Mouse (Mus musculus) midbrain, embryonic 12.5 days (tissue): ENCODE results near the gene Sh3pxd2a. TPM values are rescaled to one million over a fixed set of nuclear protein-coding genes. Genes with fewer than 3 reads are reported as not detected.

Experiments used
- ATAC-seq: fragments of 200-750 bp; cut with Nextera tagmentation; 2 replicates; pipeline ENCODE4 v1.8.0; 2017; ENCODE audit warnings: low read depth, moderate TSS enrichment, moderate library complexity; ENCODE audit not compliant: low FRiP score
- H3K27ac ChIP-seq: fragments of 300-500 bp; sonication (generic); replicated peaks from 2 replicates; pipeline ENCODE4 v1.5.1; 2016; ENCODE audit warnings: mild to moderate bottlenecking
- H3K27me3 ChIP-seq: fragments of 300-500 bp; sonication (generic); 2 replicates; pipeline ENCODE4 v1.6.1; 2016; ENCODE audit warnings: mild to moderate bottlenecking
- H3K36me3 ChIP-seq: fragments of 300-500 bp; sonication (generic); 2 replicates; pipeline ENCODE4 v1.6.1; 2016
- H3K4me1 ChIP-seq: fragments of 300-500 bp; sonication (generic); 2 replicates; pipeline ENCODE4 v1.6.1; 2016
- H3K4me2 ChIP-seq: fragments of 300-500 bp; sonication (generic); replicated peaks from 2 replicates; pipeline ENCODE4 v1.6.1; 2016; ENCODE audit warnings: mild to moderate bottlenecking, moderate library complexity
- H3K4me3 ChIP-seq: fragments of 300-500 bp; sonication (generic); 2 replicates; pipeline ENCODE4 v1.5.1; 2016; ENCODE audit warnings: mild to moderate bottlenecking
- H3K9ac ChIP-seq: fragments of 300-500 bp; sonication (generic); replicated peaks from 2 replicates; pipeline ENCODE4 v1.6.1; 2016; ENCODE audit warnings: mild to moderate bottlenecking, moderate library complexity
- H3K9me3 ChIP-seq: fragments of 300-500 bp; sonication (generic); 2 replicates; pipeline ENCODE4 v1.6.1; 2016; ENCODE audit warnings: mild to moderate bottlenecking
- WGBS: fragments of 180-500 bp; shearing (Covaris S2); methylation state at CpG from one replicate; pipeline ENCODE4 v1.1.7; 2016; 5-methylcytosine and 5-hydroxymethylcytosine counted together
- polyA plus RNA-seq: library from polyadenylated mRNA; unstranded; fragments of >200 nt; fragmentation: Nextera tagmentation; extraction: Ambion mirVana; gene quantifications from 2 replicates; pipeline ENCODE4 v1.2.1, GENCODE M21; 2016

The Sh3pxd2a gene
- polyA plus RNA-seq, 1 experiment from 2014 or later, result 3.2 TPM

DNA sequence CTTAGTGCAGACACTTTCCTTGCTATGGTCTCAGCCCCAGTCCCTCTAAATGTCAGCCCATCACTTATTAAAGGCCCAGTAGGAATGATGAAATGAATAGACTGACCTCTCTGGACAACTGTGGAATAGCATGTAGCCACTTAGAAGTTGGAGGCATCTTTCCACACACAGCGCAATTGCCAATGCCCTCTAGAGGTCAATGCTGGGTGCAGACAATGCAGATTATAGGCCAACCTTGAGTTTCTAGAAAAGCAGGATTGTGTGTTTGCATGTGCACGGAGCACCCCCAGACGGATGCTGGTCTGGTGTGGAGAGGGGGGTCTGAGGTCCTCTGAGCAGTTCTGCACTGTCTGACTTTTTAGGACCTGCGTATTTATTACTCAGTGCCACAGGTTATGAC is 39.4 kb upstream of the Sh3pxd2a start:
- H3K4me2 ChIP-seq, result no peak overlapping the region
- no peak overlapping the region for H3K4me3 ChIP-seq
- H3K27me3 ChIP-seq, result no peaks in the 10 kb centered on the region
- H3K9ac ChIP-seq, result no peak overlapping the region
- 57% methylated on average over 4 of the region's 4 CpGs for WGBS
- H3K36me3 ChIP-seq, result peaks cover 10% of the 10 kb centered on the region; the same call in 1 of the 2 replicates
- H3K27ac ChIP-seq, result no peak overlapping the region
- H3K9me3 ChIP-seq, result no peaks in the 10 kb centered on the region
- H3K4me1 ChIP-seq, result 0 out of 2 replicates have a peak, but pooled peaks cover 4% of the 10 kb centered on the region
- peak; percentile 27 for ATAC-seq

GRCm38 (mm10) chr19:47502563-47502962 is 38.4 kb upstream of the Sh3pxd2a start:
- H3K27ac ChIP-seq, result no peak overlapping the region
- no peak overlapping the region for H3K4me2 ChIP-seq
- H3K27me3 ChIP-seq, result no peaks in the 10 kb centered on the region
- H3K36me3 ChIP-seq, result peaks cover 10% of the 10 kb centered on the region; the same call in 1 of the 2 replicates
- WGBS, result 75% methylated on average over 8 of the region's 8 CpGs
- no peak for ATAC-seq
- no peak overlapping the region for H3K4me3 ChIP-seq
- H3K4me1 ChIP-seq, result 0 out of 2 replicates have a peak, but pooled peaks cover 4% of the 10 kb centered on the region
- no peak overlapping the region for H3K9ac ChIP-seq
- no peaks in the 10 kb centered on the region for H3K9me3 ChIP-seq

GRCm38 (mm10) chr19:47500389-47501011 is 36.3 kb upstream of the Sh3pxd2a start:
- no peak overlapping the region for H3K27ac ChIP-seq
- H3K27me3 ChIP-seq, result no peaks in the 10 kb centered on the region
- no peak overlapping the region for H3K4me2 ChIP-seq
- ATAC-seq, result no peak
- WGBS, result 79% methylated on average over 11 of the region's 11 CpGs
- H3K36me3 ChIP-seq, result peaks cover 5% of the 10 kb centered on the region; the same call in 1 of the 2 replicates
- no peak overlapping the region for H3K9ac ChIP-seq
- H3K4me3 ChIP-seq, result no peak overlapping the region
- no peaks in the 10 kb centered on the region for H3K9me3 ChIP-seq
- H3K4me1 ChIP-seq, result 0 out of 2 replicates have a peak, but pooled peaks cover 4% of the 10 kb centered on the region

GRCm38 (mm10) chr19:47499841-47500240 is 35.6 kb upstream of the Sh3pxd2a start:
- Histone ChIP-seq H3K36me3 (no peaks in the 10 kb centered on the region), H3K27me3 (peaks cover under 1% of the 10 kb centered on the region; the same call in 1 of the 2 replicates), H3K9me3 (no peaks in the 10 kb centered on the region), H3K9ac (no peak overlapping the region), H3K27ac (no peak overlapping the region), H3K4me3 (no peak overlapping the region), H3K4me1 (0 out of 2 replicates have a peak, but pooled peaks cover 4% of the 10 kb centered on the region), H3K4me2 (no peak overlapping the region)
- 87% methylated on average over 5 of the region's 5 CpGs for WGBS
- ATAC-seq, result no peak

DNA sequence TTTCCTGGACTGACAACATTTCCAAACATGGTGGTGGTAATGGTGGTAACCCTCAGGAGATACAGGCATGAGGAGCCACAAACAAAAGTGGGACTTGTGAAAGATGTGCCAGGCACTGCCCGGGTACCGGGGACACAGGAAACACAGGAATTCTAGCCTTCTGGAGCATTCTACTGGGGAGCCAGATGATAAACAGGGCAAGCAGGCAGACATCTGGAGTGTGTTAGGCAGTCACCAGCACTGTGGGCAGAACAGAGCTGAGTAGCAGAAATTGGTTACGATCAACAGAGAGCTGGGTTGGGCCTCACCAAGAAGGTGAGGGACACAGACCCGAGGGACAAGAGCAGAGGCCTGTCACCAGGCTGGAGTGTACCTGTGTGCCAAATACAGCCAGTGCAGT is 34.7 kb upstream of the Sh3pxd2a start:
- no peak for ATAC-seq
- no peaks in the 10 kb centered on the region for H3K9me3 ChIP-seq
- H3K4me3 ChIP-seq, result no peak overlapping the region
- H3K4me1 ChIP-seq, result peaks cover 11% of the 10 kb centered on the region
- no peaks in the 10 kb centered on the region for H3K36me3 ChIP-seq
- no peak overlapping the region for H3K4me2 ChIP-seq
- WGBS, result 85% methylated on average over 4 of the region's 4 CpGs
- H3K9ac ChIP-seq, result no peak overlapping the region
- no peak overlapping the region for H3K27ac ChIP-seq
- peaks cover 5% of the 10 kb centered on the region; the same call in 1 of the 2 replicates for H3K27me3 ChIP-seq

DNA sequence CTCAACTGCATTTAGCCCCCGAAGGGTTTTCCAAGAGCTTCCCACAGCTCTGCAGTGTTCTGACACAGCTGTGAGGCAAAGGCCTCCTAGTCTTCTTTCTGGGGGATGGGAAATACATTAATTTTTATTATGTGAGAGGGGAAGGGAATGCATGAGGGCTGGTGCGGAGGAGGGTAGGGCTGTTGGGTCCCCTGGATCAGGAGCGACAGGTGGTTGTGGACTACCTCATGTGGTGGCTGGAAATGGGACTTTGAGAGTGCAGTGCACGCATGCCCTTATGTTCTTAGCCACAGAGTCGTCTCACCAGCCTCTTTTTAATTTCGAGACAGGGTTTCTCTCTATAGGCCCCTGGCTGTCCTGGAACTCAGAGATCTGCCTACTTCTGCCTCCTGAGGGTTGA is 33.5 kb upstream of the Sh3pxd2a start:
- Histone ChIP-seq H3K4me3 (no peak overlapping the region), H3K9ac (no peak overlapping the region), H3K9me3 (no peaks in the 10 kb centered on the region), H3K36me3 (no peaks in the 10 kb centered on the region), H3K4me1 (peaks cover 23% of the 10 kb centered on the region), H3K27ac (no peak overlapping the region), H3K27me3 (peaks cover 5% of the 10 kb centered on the region; the same call in 1 of the 2 replicates), H3K4me2 (no peak overlapping the region)
- no peak for ATAC-seq
- WGBS, result 92% methylated on average over 6 of the region's 6 CpGs

GRCm38 (mm10) chr19:47497313-47497712 is 33.1 kb upstream of the Sh3pxd2a start:
- H3K4me1 ChIP-seq, result peaks cover 27% of the 10 kb centered on the region
- H3K9me3 ChIP-seq, result no peaks in the 10 kb centered on the region
- no peak for ATAC-seq
- H3K27me3 ChIP-seq, result peaks cover 5% of the 10 kb centered on the region; the same call in 1 of the 2 replicates
- no peak overlapping the region for H3K4me2 ChIP-seq
- 79% methylated on average over 9 of the region's 9 CpGs for WGBS
- no peaks in the 10 kb centered on the region for H3K36me3 ChIP-seq
- H3K27ac ChIP-seq, result no peak overlapping the region
- no peak overlapping the region for H3K9ac ChIP-seq
- no peak overlapping the region for H3K4me3 ChIP-seq

DNA sequence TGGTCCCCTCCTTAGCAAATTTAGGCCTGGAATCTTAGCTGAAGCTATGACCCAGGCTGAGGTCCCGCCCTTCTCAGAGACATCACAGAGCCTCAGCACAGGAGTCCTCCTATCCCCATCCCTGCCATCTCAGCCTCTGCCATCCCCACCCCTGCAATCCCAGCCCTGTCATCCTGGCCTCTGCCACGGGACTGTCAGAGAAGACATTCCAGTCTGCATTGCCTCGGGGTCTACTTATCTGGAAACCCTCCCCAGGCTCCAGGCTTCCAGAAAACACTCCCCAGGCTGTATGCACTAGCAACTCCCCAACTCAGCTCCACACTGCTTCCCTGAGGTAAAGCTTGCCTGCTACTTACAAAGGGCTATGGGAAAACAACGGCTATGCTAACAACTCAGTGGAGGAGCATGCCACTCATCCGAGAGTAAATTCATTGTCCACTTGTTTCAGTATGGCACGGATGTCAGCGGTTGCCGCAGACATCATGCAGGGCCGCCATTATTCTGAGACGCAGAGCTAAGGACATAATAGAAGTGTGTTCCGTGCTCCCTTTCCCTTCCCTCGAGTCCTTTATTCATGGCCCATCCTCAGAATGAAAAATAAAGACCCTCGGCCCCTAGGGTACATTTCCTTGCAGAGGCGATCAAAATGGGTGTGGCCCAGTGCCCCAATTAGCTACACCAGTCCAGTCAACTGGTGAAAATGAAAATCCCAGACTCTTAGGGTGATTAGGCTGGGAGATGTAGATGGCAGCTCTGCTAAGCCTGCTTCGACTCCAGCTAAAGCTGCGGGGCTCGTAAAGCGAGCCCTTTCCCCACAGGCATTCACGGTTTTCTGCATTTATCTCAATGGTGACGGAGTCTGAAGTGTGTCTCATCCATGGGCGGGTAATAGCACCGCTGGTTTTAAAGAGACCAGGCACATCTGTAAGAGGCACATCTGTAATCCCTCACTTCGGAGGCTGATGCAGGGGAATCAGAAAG is 29.1 kb upstream of the Sh3pxd2a start:
- Histone ChIP-seq H3K4me1 (peaks cover 30% of the 10 kb centered on the region), H3K9ac (no peak overlapping the region), H3K4me2 (peak overlapping the region; percentile 43), H3K9me3 (0 out of 2 replicates have a peak, but pooled peaks cover 4% of the 10 kb centered on the region), H3K27ac (peak overlapping the region; percentile 86), H3K27me3 (peaks cover 5% of the 10 kb centered on the region; the same call in 1 of the 2 replicates), H3K4me3 (peak overlapping the region; percentile 13; the same call in 1 of the 2 replicates), H3K36me3 (no peaks in the 10 kb centered on the region)
- peak; percentile 85 for ATAC-seq
- WGBS, result 29% methylated on average over 23 of the region's 23 CpGs

DNA sequence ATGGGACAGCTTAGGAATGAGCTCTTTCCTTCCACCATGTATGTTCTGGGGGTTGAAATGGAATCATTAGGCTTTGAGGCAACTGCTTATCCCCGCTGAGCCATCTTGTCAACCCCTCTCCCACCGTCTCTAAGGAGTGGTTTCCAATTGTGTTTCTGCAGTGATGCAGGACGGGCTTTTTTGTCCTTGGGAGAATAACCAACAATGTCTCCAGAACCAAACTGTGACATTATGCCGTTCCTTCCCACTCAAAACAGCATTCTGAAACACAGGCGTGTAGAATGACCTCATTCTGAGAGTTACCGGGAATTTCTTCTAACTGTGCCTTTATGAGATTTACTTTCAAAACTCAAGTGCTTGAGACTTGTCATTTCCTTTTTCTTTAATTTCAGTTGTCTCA is 28.2 kb upstream of the Sh3pxd2a start:
- ATAC-seq, result peak; percentile 5; the same call in 1 of the 2 replicates
- no peaks in the 10 kb centered on the region for H3K36me3 ChIP-seq
- peak overlapping the region; percentile 86 for H3K27ac ChIP-seq
- H3K4me1 ChIP-seq, result peaks cover 30% of the 10 kb centered on the region
- peaks cover 5% of the 10 kb centered on the region; the same call in 1 of the 2 replicates for H3K27me3 ChIP-seq
- H3K4me3 ChIP-seq, result no peak overlapping the region
- H3K4me2 ChIP-seq, result no peak overlapping the region
- H3K9ac ChIP-seq, result no peak overlapping the region
- 31% methylated on average over 6 of the region's 6 CpGs for WGBS
- 0 out of 2 replicates have a peak, but pooled peaks cover 4% of the 10 kb centered on the region for H3K9me3 ChIP-seq

DNA sequence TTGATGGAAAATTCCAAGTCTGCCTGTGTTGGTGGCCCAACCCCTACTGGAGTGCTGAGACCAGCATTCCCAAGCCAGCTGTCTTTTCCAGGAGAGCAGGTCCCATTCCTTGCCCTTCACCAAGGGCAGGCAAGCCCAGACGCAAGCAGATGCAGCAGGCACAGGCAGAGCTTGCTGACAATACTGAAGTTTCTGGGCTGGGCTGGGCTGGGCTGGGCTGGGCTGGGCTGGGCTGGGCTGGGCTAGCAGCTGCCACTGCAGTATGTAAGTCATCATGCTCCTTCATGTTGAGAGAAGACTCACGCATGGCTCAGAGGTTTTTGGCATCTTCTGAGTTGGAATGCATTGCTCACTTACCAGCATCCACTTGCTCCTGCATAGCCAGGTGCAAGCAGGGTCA is 27.7 kb upstream of the Sh3pxd2a start:
- H3K36me3 ChIP-seq, result no peaks in the 10 kb centered on the region
- H3K9me3 ChIP-seq, result 0 out of 2 replicates have a peak, but pooled peaks cover 4% of the 10 kb centered on the region
- H3K4me1 ChIP-seq, result peaks cover 30% of the 10 kb centered on the region
- H3K4me3 ChIP-seq, result no peak overlapping the region
- H3K27me3 ChIP-seq, result peaks cover 5% of the 10 kb centered on the region; the same call in 1 of the 2 replicates
- no peak overlapping the region for H3K9ac ChIP-seq
- 71% methylated on average over 2 of the region's 2 CpGs for WGBS
- no peak overlapping the region for H3K4me2 ChIP-seq
- ATAC-seq, result no peak
- H3K27ac ChIP-seq, result peak overlapping the region; percentile 86; the same call in 1 of the 2 replicates

DNA sequence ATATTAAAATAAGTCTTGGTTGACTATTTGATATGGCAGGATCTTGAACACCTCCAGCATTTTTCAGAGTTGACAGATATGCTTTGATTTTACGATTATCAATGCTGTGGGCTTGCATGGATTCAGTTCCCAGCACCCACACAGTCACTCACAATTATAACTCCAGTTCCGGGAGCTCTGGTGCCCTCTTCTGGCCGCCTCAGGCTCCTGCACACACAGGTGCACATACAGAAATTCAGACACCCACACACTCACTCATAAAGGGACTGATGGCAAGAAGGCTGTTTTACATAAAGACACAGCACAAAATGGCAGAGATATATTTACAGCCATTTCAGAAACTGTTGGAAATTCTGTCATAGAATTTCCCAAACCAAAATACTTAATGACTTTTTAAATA is 25.0 kb upstream of the Sh3pxd2a start:
- H3K36me3 ChIP-seq, result no peaks in the 10 kb centered on the region
- H3K27me3 ChIP-seq, result no peaks in the 10 kb centered on the region; the same call in 1 of the 2 replicates
- H3K9ac ChIP-seq, result no peak overlapping the region
- H3K4me1 ChIP-seq, result peaks cover 29% of the 10 kb centered on the region
- H3K9me3 ChIP-seq, result 0 out of 2 replicates have a peak, but pooled peaks cover 4% of the 10 kb centered on the region
- 93% methylated on average over 3 of the region's 3 CpGs for WGBS
- H3K27ac ChIP-seq, result no peak overlapping the region
- H3K4me3 ChIP-seq, result no peak overlapping the region
- no peak overlapping the region for H3K4me2 ChIP-seq
- ATAC-seq, result no peak
